Mouse (Mus musculus) forebrain, embryonic 15.5 days (tissue): ENCODE results near the gene C1qtnf1. TPM values are rescaled to one million over a fixed set of nuclear protein-coding genes. Genes with fewer than 3 reads are reported as not detected.
A peak's percentile ranks its signal among the peaks of the same experiment; 100 is the strongest.

Source experiments
- ATAC-seq: fragments of 200-750 bp; cut with Nextera tagmentation; replicated peaks from 2 replicates; pipeline ENCODE4 v1.8.0; 2017; ENCODE audit warnings: mild to moderate bottlenecking, moderate TSS enrichment, moderate library complexity
- H3K27ac ChIP-seq: fragments of 300-500 bp; sonication (generic); replicated peaks from 2 replicates; pipeline ENCODE4 v1.5.1; 2015; ENCODE audit warnings: mild to moderate bottlenecking, inconsistent platforms
- H3K27me3 ChIP-seq: fragments of 300-500 bp; sonication (generic); 2 replicates; pipeline ENCODE4 v1.6.1; 2015; ENCODE audit warnings: inconsistent platforms
- H3K36me3 ChIP-seq: fragments of 300-500 bp; sonication (generic); 2 replicates; pipeline ENCODE4 v1.6.1; 2015; ENCODE audit warnings: mild to moderate bottlenecking, inconsistent platforms
- H3K4me1 ChIP-seq: fragments of 300-500 bp; sonication (generic); 2 replicates; pipeline ENCODE4 v1.6.1; 2015; ENCODE audit warnings: inconsistent platforms
- H3K4me2 ChIP-seq: fragments of 300-500 bp; sonication (generic); replicated peaks from 2 replicates; pipeline ENCODE4 v1.6.1; 2015; ENCODE audit warnings: mild to moderate bottlenecking, inconsistent platforms
- H3K4me3 ChIP-seq: fragments of 300-500 bp; sonication (generic); 2 replicates; pipeline ENCODE4 v1.5.1; 2015; ENCODE audit warnings: mild to moderate bottlenecking, inconsistent platforms
- H3K9ac ChIP-seq: fragments of 300-500 bp; sonication (generic); replicated peaks from 2 replicates; pipeline ENCODE4 v1.6.1; 2015; ENCODE audit warnings: mild to moderate bottlenecking, inconsistent platforms
- H3K9me3 ChIP-seq: fragments of 300-500 bp; sonication (generic); 2 replicates; pipeline ENCODE4 v1.6.1; 2016; ENCODE audit warnings: inconsistent platforms
- WGBS: fragments of 180-500 bp; shearing (Covaris S2); methylation state at CpG from one replicate; pipeline ENCODE4 v1.1.7; 2015; ENCODE audit warnings: mixed read lengths; 5-methylcytosine and 5-hydroxymethylcytosine counted together
- polyA plus RNA-seq: library from polyadenylated mRNA; unstranded; fragments of >200 nt; fragmentation: Nextera tagmentation; extraction: Ambion mirVana; gene quantifications from 2 replicates; pipeline ENCODE4 v1.2.1, GENCODE M21; 2015

The C1qtnf1 gene
- polyA plus RNA-seq, 1 experiment from 2014 or later: 3.4 TPM

DNA sequence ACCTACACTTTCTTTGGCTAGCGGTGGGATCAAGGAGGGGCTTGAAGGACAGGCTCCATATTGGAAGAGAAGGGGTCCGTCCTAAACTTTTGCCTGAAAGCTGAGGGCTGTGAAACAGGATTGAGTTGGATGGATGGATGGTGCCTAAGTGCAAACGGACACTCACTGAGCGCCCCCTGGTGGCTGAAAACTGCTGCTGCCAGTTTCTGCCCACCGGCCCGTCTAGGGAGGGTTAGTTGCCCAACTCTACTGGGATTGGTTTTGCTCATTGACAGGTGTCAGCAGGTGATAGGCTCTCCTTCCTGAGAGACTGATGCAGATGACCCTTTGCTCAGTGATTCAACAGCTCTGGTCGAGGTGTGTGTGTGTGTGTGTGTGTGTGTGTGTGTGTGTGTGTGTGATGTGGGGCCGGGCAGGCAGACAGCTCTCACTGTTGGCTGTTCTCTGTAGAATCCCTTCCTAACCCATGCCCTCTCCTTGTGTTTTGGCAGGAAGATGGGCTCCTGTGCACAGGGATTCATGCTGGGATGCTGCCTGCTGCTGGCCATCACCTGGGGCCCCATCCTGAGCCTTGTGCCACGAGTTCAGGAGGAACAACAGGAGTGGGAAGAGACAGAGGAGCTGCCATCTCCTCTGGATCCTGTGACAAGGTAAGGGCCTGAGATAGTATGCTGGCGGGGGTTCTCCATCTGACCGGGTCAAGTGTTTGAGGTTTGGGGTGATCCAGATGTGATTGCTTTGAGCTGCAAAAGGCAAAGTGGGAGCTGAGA, 15.4 kb downstream of the C1qtnf1 start:
- no peaks in the 10 kb centered on the region for H3K27me3 ChIP-seq
- WGBS: 36% methylated on average over 11 of the region's 11 CpGs
- no peak overlapping the region for H3K4me3 ChIP-seq
- no peak overlapping the region for H3K9ac ChIP-seq
- no peak overlapping the region for H3K4me2 ChIP-seq
- no peak overlapping the region for H3K27ac ChIP-seq
- H3K9me3 ChIP-seq: no peaks in the 10 kb centered on the region
- H3K36me3 ChIP-seq: no peaks in the 10 kb centered on the region
- peaks cover 19% of the 10 kb centered on the region for H3K4me1 ChIP-seq
- no peak; the same call in 1 of the 2 replicates for ATAC-seq

DNA sequence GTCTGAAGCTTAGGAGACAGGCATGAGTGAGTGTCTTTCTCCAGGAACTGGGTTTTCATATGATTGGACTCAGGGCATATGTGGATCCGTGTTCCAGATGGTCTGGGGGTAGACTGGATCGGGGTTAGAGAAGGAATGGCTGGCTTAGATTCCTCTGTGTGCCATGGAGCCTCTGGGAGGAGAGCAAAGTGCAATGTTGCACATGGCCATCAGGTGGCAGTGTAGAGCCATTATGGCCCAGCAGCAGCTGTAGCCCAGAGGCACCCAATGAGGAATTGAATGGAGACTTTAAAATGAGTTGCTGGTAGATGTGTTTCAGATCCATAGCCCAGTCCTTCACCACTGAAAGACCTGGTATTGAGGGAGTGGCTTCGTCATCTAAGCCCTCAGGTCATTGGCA, 17.8 kb downstream of the C1qtnf1 start:
- Histone ChIP-seq H3K27ac (no peak overlapping the region), H3K9ac (no peak overlapping the region), H3K4me2 (no peak overlapping the region), H3K27me3 (no peaks in the 10 kb centered on the region), H3K4me1 (0 out of 2 replicates have a peak, but pooled peaks cover 5% of the 10 kb centered on the region), H3K36me3 (no peaks in the 10 kb centered on the region), H3K9me3 (no peaks in the 10 kb centered on the region), H3K4me3 (no peak overlapping the region)
- peak; percentile 79 for ATAC-seq
- WGBS: 14% methylated on average over 3 of the region's 3 CpGs

DNA sequence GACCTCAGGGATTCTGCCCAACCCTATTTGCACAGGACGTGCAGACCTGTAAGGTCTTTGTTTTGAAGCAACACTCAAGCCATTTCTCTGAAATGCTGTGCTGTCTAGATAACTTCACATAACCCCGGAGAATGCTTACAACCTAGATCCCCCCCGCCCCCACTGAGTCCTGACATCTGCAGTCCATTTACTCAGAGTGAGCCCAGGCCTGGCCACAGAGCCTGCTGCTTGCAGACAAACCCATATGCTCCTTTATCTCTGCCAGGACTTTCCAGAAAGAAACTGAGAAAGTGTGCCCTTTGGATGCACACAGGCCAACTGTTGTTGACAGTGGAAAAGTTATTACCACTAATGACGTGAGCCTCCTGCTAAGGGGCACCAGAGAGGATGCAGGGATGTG, 19.3 kb downstream of the C1qtnf1 start:
- no peaks in the 10 kb centered on the region for H3K9me3 ChIP-seq
- H3K27ac ChIP-seq: no peak overlapping the region
- 0 out of 2 replicates have a peak, but pooled peaks cover 5% of the 10 kb centered on the region for H3K4me1 ChIP-seq
- no peak overlapping the region for H3K9ac ChIP-seq
- H3K4me3 ChIP-seq: no peak overlapping the region
- H3K36me3 ChIP-seq: no peaks in the 10 kb centered on the region
- no peak overlapping the region for H3K4me2 ChIP-seq
- H3K27me3 ChIP-seq: no peaks in the 10 kb centered on the region
- WGBS: 74% methylated on average over 4 of the region's 4 CpGs
- no peak for ATAC-seq

DNA sequence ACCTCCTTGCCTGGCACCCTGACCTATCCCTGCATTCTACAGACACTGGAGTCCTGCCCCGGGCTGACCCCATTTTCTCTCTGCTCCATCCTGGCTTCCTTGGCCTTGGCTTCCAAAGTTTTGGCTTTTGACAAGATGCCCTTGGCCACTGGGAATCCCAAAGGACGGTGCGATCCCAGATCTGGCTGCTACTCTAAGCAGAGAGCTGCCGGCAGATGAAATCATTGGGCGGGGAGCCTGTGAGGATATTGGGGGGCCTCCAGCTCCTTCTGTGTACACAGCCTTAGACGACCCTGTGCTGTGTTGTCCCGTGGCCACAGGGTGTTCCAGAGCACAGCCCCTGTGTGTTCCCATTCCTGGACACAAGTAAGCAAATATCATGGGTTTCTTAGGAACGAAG, 20.4 kb downstream of the C1qtnf1 start:
- Histone ChIP-seq H3K4me1 (no peaks in the 10 kb centered on the region), H3K36me3 (no peaks in the 10 kb centered on the region), H3K9ac (no peak overlapping the region), H3K4me2 (no peak overlapping the region), H3K9me3 (no peaks in the 10 kb centered on the region), H3K27me3 (no peaks in the 10 kb centered on the region), H3K4me3 (no peak overlapping the region), H3K27ac (no peak overlapping the region)
- 80% methylated on average over 8 of the region's 8 CpGs for WGBS
- no peak for ATAC-seq

DNA sequence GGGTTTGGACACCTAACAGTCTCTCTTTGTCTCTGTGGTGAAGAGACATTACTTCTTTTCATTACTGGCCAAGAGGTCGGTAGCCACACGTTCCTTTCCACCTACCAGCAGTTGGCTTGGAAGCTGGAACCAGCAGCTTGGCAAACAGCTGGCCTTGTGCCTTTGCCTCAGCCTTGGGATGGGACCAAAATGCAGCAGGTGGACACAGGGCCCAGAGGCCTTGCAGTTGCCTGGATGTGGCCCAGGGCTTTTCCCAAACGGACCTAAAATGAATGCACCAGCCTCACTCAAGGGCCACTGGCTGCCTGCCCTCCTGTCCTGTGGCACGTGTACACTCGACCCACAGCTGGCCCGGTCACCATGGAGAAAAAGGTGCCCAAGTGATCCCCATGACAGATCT, 23.2 kb downstream of the C1qtnf1 start:
- no peak overlapping the region for H3K4me2 ChIP-seq
- no peaks in the 10 kb centered on the region for H3K9me3 ChIP-seq
- no peaks in the 10 kb centered on the region for H3K27me3 ChIP-seq
- H3K36me3 ChIP-seq: no peaks in the 10 kb centered on the region
- ATAC-seq: no peak
- H3K9ac ChIP-seq: no peak overlapping the region
- no peak overlapping the region for H3K27ac ChIP-seq
- no peak overlapping the region for H3K4me3 ChIP-seq
- no peaks in the 10 kb centered on the region for H3K4me1 ChIP-seq
- WGBS: 86% methylated on average over 6 of the region's 6 CpGs

DNA sequence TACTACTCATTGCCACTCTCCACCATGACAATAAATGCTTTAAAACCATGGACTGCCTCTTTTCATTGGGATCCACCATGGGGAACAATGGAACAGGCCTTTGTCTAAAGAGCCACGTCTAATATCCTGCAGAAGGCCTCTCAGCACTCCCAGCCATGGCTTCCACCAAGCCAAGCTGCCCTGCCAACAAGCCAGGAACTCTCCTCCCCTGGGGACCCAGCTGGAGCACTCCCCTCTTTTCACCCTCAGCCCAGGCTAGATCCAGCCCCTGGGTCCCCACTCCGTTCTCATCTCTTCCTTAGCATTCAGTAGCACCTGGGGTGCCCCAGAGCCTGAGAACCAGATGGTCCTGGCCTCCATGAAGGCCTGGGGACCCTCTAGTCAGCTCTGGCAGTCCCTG, 25.0 kb downstream of the C1qtnf1 start:
- no peak overlapping the region for H3K9ac ChIP-seq
- H3K27me3 ChIP-seq: no peaks in the 10 kb centered on the region
- H3K36me3 ChIP-seq: no peaks in the 10 kb centered on the region
- H3K4me3 ChIP-seq: no peak overlapping the region
- no peaks in the 10 kb centered on the region for H3K9me3 ChIP-seq
- no peaks in the 10 kb centered on the region for H3K4me1 ChIP-seq
- 61% methylated on average over 2 of the region's 2 CpGs for WGBS
- no peak overlapping the region for H3K4me2 ChIP-seq
- H3K27ac ChIP-seq: no peak overlapping the region
- ATAC-seq: no peak

DNA sequence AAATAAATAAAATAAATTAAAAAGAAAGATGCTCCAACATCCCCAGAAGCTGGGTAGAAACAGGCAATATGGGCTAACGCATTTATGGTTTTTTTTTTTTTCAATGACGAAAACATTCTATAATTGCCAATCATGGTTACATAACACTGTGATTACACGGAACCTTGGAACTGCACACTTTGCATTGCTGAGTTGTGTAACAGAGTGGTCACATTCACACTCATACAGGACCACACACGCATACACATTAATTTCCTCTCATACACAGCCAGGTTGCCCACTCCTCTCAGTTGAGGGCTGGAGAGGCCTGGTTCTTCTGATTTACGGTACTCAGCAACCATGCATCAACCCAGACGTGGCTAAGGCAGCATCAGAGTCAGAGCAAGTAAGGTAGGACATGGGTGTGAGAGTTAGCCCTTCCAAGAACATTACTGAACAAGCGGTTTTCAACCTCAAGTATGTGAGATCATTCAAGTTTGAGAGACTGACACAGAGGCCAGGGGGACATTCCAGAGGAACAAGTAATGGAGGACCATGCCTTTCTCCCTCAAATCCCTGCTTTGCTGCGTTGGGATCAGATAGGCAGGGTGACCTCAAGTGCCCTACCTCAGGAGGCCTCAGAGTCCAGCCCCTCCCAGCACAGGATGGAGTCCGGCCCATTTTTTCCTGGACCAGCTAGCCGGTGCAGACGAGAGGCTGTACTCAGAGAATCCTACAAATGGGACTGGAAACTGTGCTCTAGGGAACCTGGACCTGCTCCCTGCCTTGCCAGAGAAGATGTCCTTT, 26.1 kb downstream of the C1qtnf1 start:
- H3K9ac ChIP-seq: no peak overlapping the region
- no peak for ATAC-seq
- H3K27me3 ChIP-seq: no peaks in the 10 kb centered on the region
- no peak overlapping the region for H3K4me3 ChIP-seq
- no peak overlapping the region for H3K27ac ChIP-seq
- H3K36me3 ChIP-seq: no peaks in the 10 kb centered on the region
- H3K4me2 ChIP-seq: no peak overlapping the region
- H3K9me3 ChIP-seq: no peaks in the 10 kb centered on the region
- no peaks in the 10 kb centered on the region for H3K4me1 ChIP-seq
- WGBS: 81% methylated on average over 11 of the region's 11 CpGs

DNA sequence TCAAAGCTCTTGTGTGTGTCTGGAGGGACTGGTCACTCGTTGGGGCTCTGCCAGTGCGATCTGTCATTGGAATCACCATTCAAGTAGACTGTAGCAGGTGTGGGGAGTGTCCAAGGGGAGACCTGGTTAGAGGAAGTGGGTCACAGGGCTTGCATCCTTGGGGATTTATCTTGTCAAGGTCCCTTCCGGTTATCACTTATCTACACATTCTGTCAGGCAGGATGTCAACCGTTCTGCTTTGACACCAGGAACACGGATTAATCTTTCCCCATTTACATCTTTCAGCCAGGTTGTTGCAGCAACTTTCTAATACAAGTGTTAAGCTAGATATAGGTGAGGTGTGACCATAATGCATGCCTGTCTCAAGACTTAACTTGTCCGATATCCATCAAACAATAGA, 27.8 kb downstream of the C1qtnf1 start:
- no peak overlapping the region for H3K9ac ChIP-seq
- no peaks in the 10 kb centered on the region for H3K4me1 ChIP-seq
- H3K27me3 ChIP-seq: no peaks in the 10 kb centered on the region
- no peak overlapping the region for H3K4me2 ChIP-seq
- 90% methylated on average over 6 of the region's 6 CpGs for WGBS
- no peaks in the 10 kb centered on the region for H3K9me3 ChIP-seq
- no peaks in the 10 kb centered on the region for H3K36me3 ChIP-seq
- ATAC-seq: no peak
- no peak overlapping the region for H3K27ac ChIP-seq
- H3K4me3 ChIP-seq: no peak overlapping the region

DNA sequence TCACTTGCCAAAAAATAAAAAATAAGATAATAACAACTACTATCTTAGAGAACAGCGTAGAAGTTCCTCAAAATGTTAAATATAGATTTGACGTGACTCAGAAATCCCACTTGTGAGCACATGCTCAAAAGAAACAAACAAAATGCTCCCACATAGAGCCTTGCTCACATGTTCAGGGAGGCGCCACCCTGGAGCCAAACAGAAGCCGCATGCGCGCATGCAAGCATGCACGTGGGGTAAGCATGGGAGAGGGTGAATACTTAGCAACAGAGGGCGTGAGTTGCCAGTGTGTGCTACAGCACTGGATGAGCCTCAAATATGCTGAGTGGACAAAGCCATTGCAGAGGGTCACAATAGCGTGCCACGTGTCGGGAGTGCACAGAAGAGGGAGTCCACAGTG, 28.9 kb downstream of the C1qtnf1 start:
- no peaks in the 10 kb centered on the region for H3K9me3 ChIP-seq
- WGBS: 73% methylated on average over 11 of the region's 11 CpGs
- no peaks in the 10 kb centered on the region for H3K36me3 ChIP-seq
- no peak for ATAC-seq
- no peaks in the 10 kb centered on the region for H3K4me1 ChIP-seq
- no peak overlapping the region for H3K9ac ChIP-seq
- no peak overlapping the region for H3K4me2 ChIP-seq
- no peak overlapping the region for H3K27ac ChIP-seq
- no peaks in the 10 kb centered on the region for H3K27me3 ChIP-seq
- H3K4me3 ChIP-seq: no peak overlapping the region

DNA sequence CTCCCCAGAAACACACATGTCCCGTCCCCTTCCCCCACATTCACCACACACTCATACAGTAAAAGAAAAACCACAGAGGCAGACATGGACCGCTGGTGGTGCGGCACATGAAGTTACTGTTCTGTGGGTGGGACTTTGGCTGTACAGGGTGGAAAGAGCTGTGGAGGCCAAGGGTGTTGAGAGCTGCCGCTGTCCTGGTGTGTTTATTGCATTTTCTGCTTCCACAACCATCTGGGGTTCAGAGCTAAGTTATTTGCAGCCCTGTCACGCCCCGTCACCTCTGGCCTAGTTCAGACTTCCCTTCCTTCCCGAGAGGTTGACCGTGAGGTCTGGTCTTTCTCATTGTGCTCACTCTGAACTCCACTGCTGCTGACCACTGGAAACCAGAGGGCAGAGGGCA, 31.0 kb downstream of the C1qtnf1 start:
- no peak overlapping the region for H3K4me2 ChIP-seq
- 76% methylated on average over 8 of the region's 8 CpGs for WGBS
- ATAC-seq: no peak
- no peak overlapping the region for H3K4me3 ChIP-seq
- H3K36me3 ChIP-seq: no peaks in the 10 kb centered on the region
- H3K27me3 ChIP-seq: no peaks in the 10 kb centered on the region
- H3K9me3 ChIP-seq: no peaks in the 10 kb centered on the region
- no peak overlapping the region for H3K9ac ChIP-seq
- no peak overlapping the region for H3K27ac ChIP-seq
- H3K4me1 ChIP-seq: no peaks in the 10 kb centered on the region

DNA sequence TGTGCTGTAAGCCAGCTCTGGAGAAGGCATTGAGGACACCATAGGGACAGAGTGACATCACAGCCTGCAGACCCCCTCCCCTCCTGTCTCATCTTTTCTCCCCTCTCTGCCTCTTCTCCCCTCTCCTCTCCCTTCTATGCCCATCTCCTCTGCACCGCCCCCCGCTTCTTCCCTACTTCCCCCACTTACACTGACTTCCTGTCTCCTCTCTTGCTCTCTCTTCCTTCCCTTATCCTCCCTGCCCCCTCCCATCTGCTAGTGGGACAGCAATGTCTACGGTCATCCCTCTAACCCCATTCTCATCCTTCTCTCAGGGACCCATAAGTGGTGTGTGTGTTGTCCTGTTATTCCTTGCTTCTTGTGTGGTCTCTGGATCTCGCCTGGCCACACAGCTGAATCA, 31.5 kb downstream of the C1qtnf1 start:
- 91% methylated on average over 4 of the region's 4 CpGs for WGBS
- ATAC-seq: no peak
- H3K27ac ChIP-seq: no peak overlapping the region
- no peaks in the 10 kb centered on the region for H3K4me1 ChIP-seq
- no peak overlapping the region for H3K4me2 ChIP-seq
- H3K9me3 ChIP-seq: no peaks in the 10 kb centered on the region
- H3K27me3 ChIP-seq: no peaks in the 10 kb centered on the region
- H3K36me3 ChIP-seq: no peaks in the 10 kb centered on the region
- no peak overlapping the region for H3K4me3 ChIP-seq
- no peak overlapping the region for H3K9ac ChIP-seq

DNA sequence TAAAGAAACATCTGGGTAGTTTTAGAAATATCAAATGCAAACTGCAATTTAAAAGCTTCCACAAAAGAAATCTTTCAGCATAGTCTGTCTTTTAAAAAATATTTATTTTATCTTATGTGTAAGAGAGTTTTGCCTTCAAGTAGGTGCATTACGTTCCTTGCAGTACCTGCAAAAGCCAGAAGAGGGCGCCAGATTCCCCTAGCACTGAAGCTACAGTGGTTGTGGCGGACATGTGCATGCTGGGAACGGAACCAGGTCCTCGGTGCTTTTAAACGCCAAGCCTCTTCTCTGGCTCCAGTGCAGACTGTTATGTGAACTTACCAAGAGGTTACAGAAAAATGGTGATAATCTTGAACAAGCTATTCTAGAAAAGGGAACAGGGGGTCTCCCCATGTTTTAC, 32.3 kb downstream of the C1qtnf1 start:
- Histone ChIP-seq H3K4me2 (no peak overlapping the region), H3K9ac (no peak overlapping the region), H3K4me3 (no peak overlapping the region), H3K4me1 (no peaks in the 10 kb centered on the region), H3K27me3 (no peaks in the 10 kb centered on the region), H3K27ac (no peak overlapping the region), H3K9me3 (no peaks in the 10 kb centered on the region), H3K36me3 (no peaks in the 10 kb centered on the region)
- 59% methylated on average over 6 of the region's 6 CpGs for WGBS
- no peak for ATAC-seq
